Mouse (Mus musculus) liver, postnatal 0 days (tissue): Measurements from ENCODE around the gene Klhl26. TPM values are rescaled to one million over a fixed set of nuclear protein-coding genes. Genes with fewer than 3 reads are reported as not detected.

Source experiments
- ATAC-seq: fragments of 200-750 bp; cut with Nextera tagmentation; 2 replicates; pipeline ENCODE4 v1.8.0; 2017; ENCODE audit warnings: mild to moderate bottlenecking, moderate library complexity
- DNase-seq: peaks from one replicate; pipeline ENCODE4 v3.0.0-alpha.2; 2016
- H3K27ac ChIP-seq: fragments of 300-500 bp; sonication (generic); 2 replicates; pipeline ENCODE4 v1.5.1; 2014; ENCODE audit warnings: antibody characterized with exemption, moderate library complexity, mild to moderate bottlenecking, low read depth
- H3K27me3 ChIP-seq: fragments of 300-500 bp; sonication (generic); 2 replicates; pipeline ENCODE4 v1.6.1; 2014; ENCODE audit warnings: low read length, control low read depth, mixed read lengths; ENCODE audit not compliant: insufficient read depth
- H3K36me3 ChIP-seq: fragments of 300-500 bp; sonication (generic); replicated peaks from 2 replicates; pipeline ENCODE4 v1.6.1; 2014; ENCODE audit warnings: mild to moderate bottlenecking, control low read depth, low read length, moderate library complexity, mixed read lengths; ENCODE audit not compliant: insufficient read depth
- H3K4me1 ChIP-seq: fragments of 300-500 bp; sonication (generic); 2 replicates; pipeline ENCODE4 v1.6.1; 2014; ENCODE audit warnings: antibody characterized with exemption, mild to moderate bottlenecking, control low read depth; ENCODE audit not compliant: insufficient read depth
- H3K4me2 ChIP-seq: fragments of 300-500 bp; sonication (generic); 2 replicates; pipeline ENCODE4 v1.6.1; 2014; ENCODE audit warnings: low read depth, mild to moderate bottlenecking, low read length, moderate library complexity, mixed read lengths
- H3K4me3 ChIP-seq: fragments of 300-500 bp; sonication (generic); 2 replicates; pipeline ENCODE4 v1.5.1; 2014; ENCODE audit warnings: low read depth, low read length
- H3K9ac ChIP-seq: fragments of 300-500 bp; sonication (generic); replicated peaks from 2 replicates; pipeline ENCODE4 v1.6.1; 2014; ENCODE audit warnings: mild to moderate bottlenecking, moderate library complexity
- H3K9me3 ChIP-seq: fragments of 300-500 bp; sonication (generic); 2 replicates; pipeline ENCODE4 v1.6.1; 2016; ENCODE audit warnings: mild to moderate bottlenecking, control low read depth, low read length, mixed read lengths
- CTCF ChIP-seq: sonication (generic); IDR thresholded peaks from 2 replicates; pipeline ENCODE4 v1.5.1; 2016; ENCODE audit warnings: antibody characterized with exemption, low read depth
- EP300 ChIP-seq: IDR thresholded peaks from 2 replicates; pipeline ENCODE4 v1.6.1; 2016; ENCODE audit warnings: antibody characterized with exemption, low read depth, mild to moderate bottlenecking
- WGBS: fragments of 180-500 bp; shearing (Covaris S2); extraction: QIAGEN DNeasy Blood & Tissue Kit; methylation state at CpG from one replicate; pipeline ENCODE4 v1.1.7; 2014; ENCODE audit not compliant: insufficient replicate concordance; 5-methylcytosine and 5-hydroxymethylcytosine counted together
- polyA plus RNA-seq: library from polyadenylated mRNA; unstranded; fragments of >200 nt; fragmentation: Nextera tagmentation; extraction: Ambion mirVana; gene quantifications from 2 replicates; pipeline ENCODE4 v1.2.1, GENCODE M21; 2015

The Klhl26 gene
- polyA plus RNA-seq, 1 experiment from 2014 or later = 5.4 TPM

- H3K36me3 ChIP-seq = no peaks in the 10 kb centered on the region
- ATAC-seq (no peak), DNase-seq (no peak)
- no peak overlapping the region for H3K27ac ChIP-seq
- H3K4me3 ChIP-seq = no peak overlapping the region
- H3K27me3 ChIP-seq = no peaks in the 10 kb centered on the region
- TF ChIP-seq CTCF (no peak), EP300 (no peak)
- no peaks in the 10 kb centered on the region for H3K9me3 ChIP-seq
- peaks cover 11% of the 10 kb centered on the region for H3K4me1 ChIP-seq
- H3K9ac ChIP-seq = no peak overlapping the region
- WGBS = 88% methylated on average over 8 of the region's 8 CpGs
- no peak overlapping the region for H3K4me2 ChIP-seq
Observed at GRCm38 (mm10) chr8:70462516-70462813, 14.3 kb downstream of the Klhl26 start.

GRCm38 (mm10) chr8:70461765-70462515 is 14.8 kb downstream of the Klhl26 start:
- H3K4me3 ChIP-seq = no peak overlapping the region
- ATAC-seq = no peak
- no peak overlapping the region for H3K27ac ChIP-seq
- H3K4me1 ChIP-seq = peaks cover 6% of the 10 kb centered on the region
- H3K27me3 ChIP-seq = no peaks in the 10 kb centered on the region
- H3K9ac ChIP-seq = no peak overlapping the region
- no peaks in the 10 kb centered on the region for H3K36me3 ChIP-seq
- TF ChIP-seq CTCF (no peak), EP300 (no peak)
- no peak overlapping the region for H3K4me2 ChIP-seq
- no peaks in the 10 kb centered on the region for H3K9me3 ChIP-seq
- WGBS = 84% methylated on average over 16 of the region's 16 CpGs
- no peak for DNase-seq

GRCm38 (mm10) chr8:70460606-70461005 is 16.2 kb downstream of the Klhl26 start:
- Histone ChIP-seq H3K27ac (no peak overlapping the region), H3K9ac (no peak overlapping the region), H3K4me2 (no peak overlapping the region), H3K4me1 (no peaks in the 10 kb centered on the region), H3K36me3 (no peaks in the 10 kb centered on the region), H3K27me3 (no peaks in the 10 kb centered on the region), H3K4me3 (no peak overlapping the region), H3K9me3 (no peaks in the 10 kb centered on the region)
- ATAC-seq (no peak), DNase-seq (no peak)
- TF ChIP-seq CTCF (no peak), EP300 (no peak)
- 89% methylated on average over 9 of the region's 9 CpGs for WGBS

- Histone ChIP-seq H3K4me2 (no peak overlapping the region), H3K27ac (no peak overlapping the region), H3K4me1 (no peaks in the 10 kb centered on the region), H3K27me3 (no peaks in the 10 kb centered on the region), H3K36me3 (no peaks in the 10 kb centered on the region), H3K9ac (no peak overlapping the region), H3K9me3 (no peaks in the 10 kb centered on the region), H3K4me3 (no peak overlapping the region)
- DNase-seq (no peak), ATAC-seq (no peak)
- no peak for TF ChIP-seq EP300
- TF ChIP-seq CTCF = no peak
- WGBS = 82% methylated on average over 5 of the region's 5 CpGs
Observed at GRCm38 (mm10) chr8:70460199-70460598, 16.6 kb downstream of the Klhl26 start.

- no peaks in the 10 kb centered on the region for H3K36me3 ChIP-seq
- 94% methylated on average over 2 of the region's 2 CpGs for WGBS
- H3K9ac ChIP-seq = no peak overlapping the region
- no peak for TF ChIP-seq CTCF
- TF ChIP-seq EP300 = no peak
- no peak for ATAC-seq
- H3K4me2 ChIP-seq = no peak overlapping the region
- no peaks in the 10 kb centered on the region for H3K4me1 ChIP-seq
- DNase-seq = no peak
- no peaks in the 10 kb centered on the region for H3K27me3 ChIP-seq
- H3K9me3 ChIP-seq = no peaks in the 10 kb centered on the region
- no peak overlapping the region for H3K27ac ChIP-seq
- no peak overlapping the region for H3K4me3 ChIP-seq
Observed at GRCm38 (mm10) chr8:70459636-70460035, 17.1 kb downstream of the Klhl26 start.

GRCm38 (mm10) chr8:70458462-70458861 is 18.3 kb downstream of the Klhl26 start:
- 80% methylated on average over 3 of the region's 3 CpGs for WGBS
- no peak overlapping the region for H3K27ac ChIP-seq
- ATAC-seq = no peak

More at GRCm38 (mm10) chr8:70458462-70458861, 18.3 kb downstream of the Klhl26 start:
- no peaks in the 10 kb centered on the region for H3K36me3 ChIP-seq
- H3K4me1 ChIP-seq = no peaks in the 10 kb centered on the region
- no peak for DNase-seq
- H3K4me3 ChIP-seq = no peak overlapping the region
- no peak for TF ChIP-seq CTCF
- no peak for TF ChIP-seq EP300
- no peak overlapping the region for H3K4me2 ChIP-seq
- H3K9me3 ChIP-seq = no peaks in the 10 kb centered on the region
- H3K27me3 ChIP-seq = no peaks in the 10 kb centered on the region
- no peak overlapping the region for H3K9ac ChIP-seq
